Mouse (Mus musculus): ENCODE results near the gene Nr3c2. TPM values are rescaled to one million over a fixed set of nuclear protein-coding genes. Genes with fewer than 3 reads are reported as not detected.

Nr3c2 gene
- polyA plus RNA-seq, 1 experiment from 2014 or later = 2.9 TPM

DNA sequence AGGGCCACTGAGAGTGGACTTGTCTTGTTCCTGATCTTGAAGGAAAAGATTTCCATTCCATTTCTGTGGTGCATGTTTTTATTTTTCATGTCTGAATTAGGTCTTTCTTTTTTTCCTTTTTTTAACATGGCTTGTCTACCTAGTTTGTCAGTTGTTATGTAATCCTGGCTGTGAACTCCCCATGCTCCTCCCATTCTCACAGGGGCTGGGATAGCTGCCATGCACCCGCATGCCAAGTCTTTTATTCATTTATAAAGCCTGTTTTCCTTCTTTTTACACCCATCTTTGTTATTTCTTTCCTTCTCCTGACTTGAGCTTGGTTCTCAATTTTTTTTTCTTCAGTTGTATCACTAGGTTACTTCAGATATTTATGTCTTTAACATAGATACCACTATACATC, 337.5 kb downstream of the Nr3c2 start:
- no peak overlapping the region for H3K4me3 ChIP-seq (ENCODE audit: low read depth, low read length)
- ATAC-seq (replicated peaks; ENCODE audit: low FRiP score, low TSS enrichment, low read depth) (no peak), DNase-seq (ENCODE audit: low spot score) (no peak)
- 0 out of 2 replicates have a peak, but pooled peaks cover under 1% of the 10 kb centered on the region for H3K36me3 ChIP-seq (ENCODE audit: control insufficient read depth, insufficient read depth, low read length)
- no peak overlapping the region for H3K4me2 ChIP-seq (ENCODE audit: low read length)
- no peak overlapping the region for H3K9ac ChIP-seq (ENCODE audit: low read length)
- 0 out of 2 replicates have a peak, but pooled peaks cover 8% of the 10 kb centered on the region for H3K4me1 ChIP-seq (replicated peaks; ENCODE audit: control insufficient read depth, insufficient read depth, low read length)
- no peak overlapping the region for H3K27ac ChIP-seq (ENCODE audit: low read depth)
- H3K27me3 ChIP-seq (replicated peaks; ENCODE audit: control insufficient read depth, insufficient read depth, low read length) = no peaks in the 10 kb centered on the region
- H3K9me3 ChIP-seq (ENCODE audit: control insufficient read depth, low read length) = no peaks in the 10 kb centered on the region
- WGBS = 72% methylated on average over 1 of the region's 1 CpGs

GRCm38 (mm10) chr8:77239462-77239861, 340.2 kb downstream of the Nr3c2 start:
- no peaks in the 10 kb centered on the region for H3K9me3 ChIP-seq (ENCODE audit: control insufficient read depth, low read length)
- H3K27ac ChIP-seq (ENCODE audit: low read depth) = no peak overlapping the region
- H3K27me3 ChIP-seq (replicated peaks; ENCODE audit: control insufficient read depth, insufficient read depth, low read length) = no peaks in the 10 kb centered on the region
- no peak for ATAC-seq (replicated peaks; ENCODE audit: low FRiP score, low TSS enrichment, low read depth)
- no peak for DNase-seq (ENCODE audit: low spot score)
- H3K36me3 ChIP-seq (ENCODE audit: control insufficient read depth, insufficient read depth, low read length) = 0 out of 2 replicates have a peak, but pooled peaks cover 5% of the 10 kb centered on the region
- H3K9ac ChIP-seq (ENCODE audit: low read length) = no peak overlapping the region
- no peak overlapping the region for H3K4me3 ChIP-seq (ENCODE audit: low read depth, low read length)
- H3K4me1 ChIP-seq (replicated peaks; ENCODE audit: control insufficient read depth, insufficient read depth, low read length) = no peaks in the 10 kb centered on the region
- H3K4me2 ChIP-seq (ENCODE audit: low read length) = no peak overlapping the region

- WGBS = 84% methylated on average over 3 of the region's 3 CpGs
- no peak overlapping the region for H3K4me3 ChIP-seq (ENCODE audit: low read depth, low read length)
- no peak overlapping the region for H3K9ac ChIP-seq (ENCODE audit: low read length)
- 0 out of 2 replicates have a peak, but pooled peaks cover 8% of the 10 kb centered on the region for H3K36me3 ChIP-seq (ENCODE audit: control insufficient read depth, insufficient read depth, low read length)
- no peaks in the 10 kb centered on the region for H3K9me3 ChIP-seq (ENCODE audit: control insufficient read depth, low read length)
- no peaks in the 10 kb centered on the region for H3K27me3 ChIP-seq (replicated peaks; ENCODE audit: control insufficient read depth, insufficient read depth, low read length)
- no peak overlapping the region for H3K4me2 ChIP-seq (ENCODE audit: low read length)
- H3K27ac ChIP-seq (ENCODE audit: low read depth) = no peak overlapping the region
- ATAC-seq (replicated peaks; ENCODE audit: low FRiP score, low TSS enrichment, low read depth) = no peak
- no peaks in the 10 kb centered on the region for H3K4me1 ChIP-seq (replicated peaks; ENCODE audit: control insufficient read depth, insufficient read depth, low read length)
- no peak for DNase-seq (ENCODE audit: low spot score)
Observed at GRCm38 (mm10) chr8:77241381-77241780, 342.1 kb downstream of the Nr3c2 start.

- Histone ChIP-seq H3K27ac (ENCODE audit: low read depth) (no peak overlapping the region), H3K27me3 (replicated peaks; ENCODE audit: control insufficient read depth, insufficient read depth, low read length) (no peaks in the 10 kb centered on the region), H3K36me3 (ENCODE audit: control insufficient read depth, insufficient read depth, low read length) (peaks cover 43% of the 10 kb centered on the region), H3K4me3 (ENCODE audit: low read depth, low read length) (no peak overlapping the region), H3K9me3 (ENCODE audit: control insufficient read depth, low read length) (no peaks in the 10 kb centered on the region), H3K9ac (ENCODE audit: low read length) (no peak overlapping the region), H3K4me1 (replicated peaks; ENCODE audit: control insufficient read depth, insufficient read depth, low read length) (no peaks in the 10 kb centered on the region), H3K4me2 (ENCODE audit: low read length) (no peak overlapping the region)
- no peak for ATAC-seq (replicated peaks; ENCODE audit: low FRiP score, low TSS enrichment, low read depth)
- DNase-seq (ENCODE audit: low spot score) = no peak
- WGBS = 85% methylated on average over 3 of the region's 3 CpGs
Observed at GRCm38 (mm10) chr8:77250094-77250493, 350.9 kb downstream of the Nr3c2 start.

GRCm38 (mm10) chr8:77251134-77251533, 351.9 kb downstream of the Nr3c2 start:
- Histone ChIP-seq H3K4me2 (ENCODE audit: low read length) (no peak overlapping the region), H3K4me1 (replicated peaks; ENCODE audit: control insufficient read depth, insufficient read depth, low read length) (no peaks in the 10 kb centered on the region), H3K9ac (ENCODE audit: low read length) (no peak overlapping the region), H3K4me3 (ENCODE audit: low read depth, low read length) (no peak overlapping the region), H3K36me3 (ENCODE audit: control insufficient read depth, insufficient read depth, low read length) (peaks cover 50% of the 10 kb centered on the region), H3K27ac (ENCODE audit: low read depth) (no peak overlapping the region), H3K9me3 (ENCODE audit: control insufficient read depth, low read length) (no peaks in the 10 kb centered on the region), H3K27me3 (replicated peaks; ENCODE audit: control insufficient read depth, insufficient read depth, low read length) (no peaks in the 10 kb centered on the region)
- DNase-seq (ENCODE audit: low spot score) (no peak), ATAC-seq (replicated peaks; ENCODE audit: low FRiP score, low TSS enrichment, low read depth) (no peak)
- 92% methylated on average over 5 of the region's 5 CpGs for WGBS

GRCm38 (mm10) chr8:77254466-77254865, 355.2 kb downstream of the Nr3c2 start:
- no peak overlapping the region for H3K27ac ChIP-seq (ENCODE audit: low read depth)
- 91% methylated on average over 5 of the region's 5 CpGs for WGBS
- ATAC-seq (replicated peaks; ENCODE audit: low FRiP score, low TSS enrichment, low read depth) (no peak), DNase-seq (ENCODE audit: low spot score) (no peak)
- peaks cover 67% of the 10 kb centered on the region for H3K36me3 ChIP-seq (ENCODE audit: control insufficient read depth, insufficient read depth, low read length)
- H3K4me2 ChIP-seq (ENCODE audit: low read length) = no peak overlapping the region
- no peak overlapping the region for H3K4me3 ChIP-seq (ENCODE audit: low read depth, low read length)
- no peaks in the 10 kb centered on the region for H3K9me3 ChIP-seq (ENCODE audit: control insufficient read depth, low read length)
- no peaks in the 10 kb centered on the region for H3K4me1 ChIP-seq (replicated peaks; ENCODE audit: control insufficient read depth, insufficient read depth, low read length)
- H3K9ac ChIP-seq (ENCODE audit: low read length) = no peak overlapping the region
- no peaks in the 10 kb centered on the region for H3K27me3 ChIP-seq (replicated peaks; ENCODE audit: control insufficient read depth, insufficient read depth, low read length)

DNA sequence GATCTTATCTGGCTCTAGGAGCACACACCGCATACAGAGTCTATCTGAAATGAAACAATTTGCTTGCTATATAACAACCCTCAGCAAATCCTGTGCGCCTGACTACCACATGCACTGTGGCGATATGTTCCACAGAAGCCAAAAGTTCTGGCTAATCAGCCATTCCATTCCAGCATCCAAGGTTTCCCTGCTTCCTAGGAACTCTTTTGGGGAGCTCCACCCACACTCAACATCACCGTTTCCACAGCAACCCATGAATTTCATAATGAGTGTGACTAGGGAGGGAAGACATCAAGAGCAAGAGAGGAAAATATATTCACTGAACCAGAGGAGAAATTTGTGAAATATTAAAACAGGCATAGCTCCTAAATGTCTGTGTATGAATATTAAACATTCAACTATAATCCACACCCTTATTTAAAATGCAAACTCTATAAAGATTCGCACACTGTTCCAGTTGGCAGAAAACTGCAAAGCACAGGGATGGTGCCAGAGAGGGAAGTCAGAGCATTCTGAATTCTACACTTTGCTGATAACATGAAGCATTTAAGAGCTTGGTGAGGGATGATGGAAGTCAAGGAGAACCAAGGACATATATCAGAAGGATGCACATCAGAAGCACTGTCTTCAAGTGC, 357.3 kb downstream of the Nr3c2 start:
- Histone ChIP-seq H3K4me3 (ENCODE audit: low read depth, low read length) (no peak overlapping the region), H3K9me3 (ENCODE audit: control insufficient read depth, low read length) (no peaks in the 10 kb centered on the region), H3K4me2 (ENCODE audit: low read length) (no peak overlapping the region), H3K9ac (ENCODE audit: low read length) (no peak overlapping the region), H3K36me3 (ENCODE audit: control insufficient read depth, insufficient read depth, low read length) (peaks cover 49% of the 10 kb centered on the region), H3K4me1 (replicated peaks; ENCODE audit: control insufficient read depth, insufficient read depth, low read length) (no peaks in the 10 kb centered on the region), H3K27me3 (replicated peaks; ENCODE audit: control insufficient read depth, insufficient read depth, low read length) (no peaks in the 10 kb centered on the region), H3K27ac (ENCODE audit: low read depth) (no peak overlapping the region)
- DNase-seq (ENCODE audit: low spot score) (no peak), ATAC-seq (replicated peaks; ENCODE audit: low FRiP score, low TSS enrichment, low read depth) (no peak)
- 95% methylated on average over 5 of the region's 5 CpGs for WGBS

DNA sequence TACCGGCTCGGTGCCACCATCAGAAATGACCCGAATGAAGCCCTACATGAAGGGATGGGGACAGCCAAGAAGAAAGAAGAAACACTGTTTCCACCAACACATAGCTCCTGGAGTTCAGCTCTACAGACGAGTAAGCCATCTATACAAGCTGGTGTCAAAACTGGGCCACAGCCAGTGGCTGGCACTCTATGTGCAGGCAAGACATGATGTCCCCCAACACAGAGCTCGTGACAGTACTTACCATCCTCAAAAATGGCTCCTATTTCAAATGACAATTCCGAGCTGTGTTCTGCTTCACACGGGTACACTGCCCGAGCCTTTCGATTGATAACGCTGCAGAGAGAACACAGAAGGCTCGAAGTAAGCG, 357.8 kb downstream of the Nr3c2 start:
- Histone ChIP-seq H3K9me3 (ENCODE audit: control insufficient read depth, low read length) (no peaks in the 10 kb centered on the region), H3K27ac (ENCODE audit: low read depth) (no peak overlapping the region), H3K4me3 (ENCODE audit: low read depth, low read length) (no peak overlapping the region), H3K27me3 (replicated peaks; ENCODE audit: control insufficient read depth, insufficient read depth, low read length) (no peaks in the 10 kb centered on the region), H3K4me1 (replicated peaks; ENCODE audit: control insufficient read depth, insufficient read depth, low read length) (no peaks in the 10 kb centered on the region), H3K9ac (ENCODE audit: low read length) (no peak overlapping the region), H3K36me3 (ENCODE audit: control insufficient read depth, insufficient read depth, low read length) (peaks cover 44% of the 10 kb centered on the region), H3K4me2 (ENCODE audit: low read length) (no peak overlapping the region)
- ATAC-seq (replicated peaks; ENCODE audit: low FRiP score, low TSS enrichment, low read depth) (no peak), DNase-seq (ENCODE audit: low spot score) (no peak)
- WGBS = 95% methylated on average over 12 of the region's 12 CpGs

DNA sequence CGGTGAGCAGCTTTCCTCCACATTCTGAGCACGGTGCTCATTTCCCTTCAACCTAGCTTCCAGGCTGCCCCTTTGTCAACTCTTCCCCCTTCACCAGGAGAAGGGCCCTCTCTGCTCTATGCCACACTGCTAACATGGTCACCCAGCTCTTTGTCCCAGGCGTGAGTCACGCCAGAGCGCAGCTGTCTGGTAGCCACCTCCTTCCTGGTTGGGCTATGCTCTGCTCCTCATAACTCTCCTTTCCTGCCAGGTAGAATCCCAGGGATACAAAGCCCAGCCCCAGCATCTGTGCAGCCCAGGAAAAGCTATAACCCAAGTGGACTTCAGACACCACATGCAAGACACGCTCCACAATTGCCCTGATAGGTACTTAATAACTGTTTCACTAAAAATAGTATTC, 362.0 kb downstream of the Nr3c2 start:
- H3K9me3 ChIP-seq (ENCODE audit: control insufficient read depth, low read length) = no peaks in the 10 kb centered on the region
- H3K4me2 ChIP-seq (ENCODE audit: low read length) = no peak overlapping the region
- H3K36me3 ChIP-seq (ENCODE audit: control insufficient read depth, insufficient read depth, low read length) = peaks cover 27% of the 10 kb centered on the region
- no peaks in the 10 kb centered on the region for H3K27me3 ChIP-seq (replicated peaks; ENCODE audit: control insufficient read depth, insufficient read depth, low read length)
- ATAC-seq (replicated peaks; ENCODE audit: low FRiP score, low TSS enrichment, low read depth) (no peak), DNase-seq (ENCODE audit: low spot score) (no peak)
- H3K27ac ChIP-seq (ENCODE audit: low read depth) = no peak overlapping the region
- no peak overlapping the region for H3K4me3 ChIP-seq (ENCODE audit: low read depth, low read length)
- H3K9ac ChIP-seq (ENCODE audit: low read length) = no peak overlapping the region
- WGBS = 76% methylated on average over 6 of the region's 6 CpGs
- peaks cover 14% of the 10 kb centered on the region for H3K4me1 ChIP-seq (replicated peaks; ENCODE audit: control insufficient read depth, insufficient read depth, low read length)
